Mouse (Mus musculus): ENCODE measurements around the gene Coro1c. TPM values are rescaled to one million over a fixed set of nuclear protein-coding genes. Genes with fewer than 3 reads are reported as not detected.

Gene Coro1c
- polyA plus RNA-seq, 1 experiment from 2014 or later = 165 TPM

DNA sequence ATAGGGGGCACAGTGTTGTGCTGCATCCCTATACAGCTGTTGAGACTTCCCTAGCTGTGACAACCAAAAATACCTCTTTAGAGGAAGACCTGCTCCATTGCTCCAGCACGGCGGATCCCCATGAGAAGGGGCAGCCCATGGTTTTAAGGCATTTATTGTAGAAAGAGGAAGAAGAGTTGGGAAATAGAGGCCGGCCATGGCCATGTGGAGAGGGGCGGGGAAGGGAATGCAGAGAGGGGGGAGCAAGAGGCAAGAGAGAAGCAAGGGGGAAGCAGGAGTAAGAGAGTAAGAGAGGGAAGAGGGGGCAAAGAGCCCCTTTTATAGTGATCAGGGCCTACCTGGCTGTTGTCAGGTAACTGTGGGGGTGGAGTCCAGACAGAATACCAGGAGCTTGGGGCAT, 98.4 kb downstream of the Coro1c start:
- no peak overlapping the region for H3K27ac ChIP-seq (ENCODE audit: low read depth)
- ATAC-seq (ENCODE audit: insufficient read depth) = no peak
- H3K4me3 ChIP-seq (ENCODE audit: low read depth, low read length) = no peak overlapping the region
- TF ChIP-seq CTCF (IDR thresholded peaks at IDR 0.05; ENCODE audit: low read depth) = no peak
- no peaks in the 10 kb centered on the region for H3K27me3 ChIP-seq (ENCODE audit: insufficient read depth, low read length)
- no peak overlapping the region for H3K4me2 ChIP-seq
- DNase-seq = no peak
- 90% methylated on average over 4 of the region's 4 CpGs for WGBS
- no peaks in the 10 kb centered on the region for H3K9me3 ChIP-seq (ENCODE audit: low read depth, low read length)
- H3K36me3 ChIP-seq (ENCODE audit: insufficient read depth) = no peaks in the 10 kb centered on the region
- H3K4me1 ChIP-seq (ENCODE audit: insufficient read depth) = peaks cover 7% of the 10 kb centered on the region; the same call in 1 of the 2 replicates
- no peak overlapping the region for H3K9ac ChIP-seq

DNA sequence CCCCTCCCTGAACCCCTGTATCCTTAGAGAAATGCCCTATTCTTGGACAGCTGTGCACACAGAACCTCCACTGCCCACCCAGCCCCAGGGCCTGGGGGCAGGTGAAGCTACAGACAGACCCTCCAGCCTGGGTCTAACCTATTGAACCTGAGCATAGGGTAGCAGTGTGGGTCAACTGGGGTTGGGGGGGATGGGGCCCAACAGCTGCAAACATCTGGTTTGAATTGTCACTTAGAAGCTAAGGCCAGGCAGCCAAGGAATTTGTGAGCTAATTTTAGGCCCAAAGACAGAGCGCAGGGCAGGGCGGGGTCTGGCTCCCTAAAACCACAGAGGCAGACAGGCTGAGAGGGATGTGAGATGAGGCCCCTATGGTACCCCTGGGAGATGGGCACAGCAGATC, 100.4 kb downstream of the Coro1c start:
- Histone ChIP-seq H3K4me1 (ENCODE audit: insufficient read depth) (peaks cover 7% of the 10 kb centered on the region; the same call in 1 of the 2 replicates), H3K36me3 (ENCODE audit: insufficient read depth) (no peaks in the 10 kb centered on the region), H3K27ac (ENCODE audit: low read depth) (peak overlapping the region; percentile 46), H3K9ac (no peak overlapping the region), H3K9me3 (ENCODE audit: low read depth, low read length) (no peaks in the 10 kb centered on the region), H3K27me3 (ENCODE audit: insufficient read depth, low read length) (no peaks in the 10 kb centered on the region), H3K4me3 (ENCODE audit: low read depth, low read length) (no peak overlapping the region), H3K4me2 (no peak overlapping the region)
- 37% methylated on average over 2 of the region's 2 CpGs for WGBS
- no peak for TF ChIP-seq CTCF (IDR thresholded peaks at IDR 0.05; ENCODE audit: low read depth)
- ATAC-seq (ENCODE audit: insufficient read depth) (peak; percentile 19; the same call in 1 of the 2 replicates), DNase-seq (peak; percentile 69)

DNA sequence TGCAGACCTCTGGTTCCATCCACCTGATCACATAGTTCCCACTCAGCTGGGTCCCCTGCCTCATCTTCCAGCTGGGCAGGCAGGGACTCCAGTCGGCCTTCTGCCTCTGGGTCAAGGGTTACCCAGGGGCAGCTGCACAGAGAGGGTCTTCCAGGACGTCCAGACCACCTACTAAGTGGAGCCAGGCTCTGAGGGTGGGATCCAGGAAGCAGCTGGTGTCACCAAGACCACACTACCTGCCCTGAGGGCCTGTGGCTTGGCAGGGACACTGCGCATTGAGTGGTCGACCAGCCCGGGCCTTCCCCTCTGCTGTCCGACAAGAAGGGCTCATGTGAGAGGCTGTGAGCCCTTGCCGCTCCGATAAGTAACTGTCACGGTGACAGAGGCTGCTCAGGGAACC, 100.8 kb downstream of the Coro1c start:
- no peak for TF ChIP-seq CTCF (IDR thresholded peaks at IDR 0.05; ENCODE audit: low read depth)
- peak overlapping the region; percentile 46; the same call in 1 of the 2 replicates for H3K27ac ChIP-seq (ENCODE audit: low read depth)

DNA sequence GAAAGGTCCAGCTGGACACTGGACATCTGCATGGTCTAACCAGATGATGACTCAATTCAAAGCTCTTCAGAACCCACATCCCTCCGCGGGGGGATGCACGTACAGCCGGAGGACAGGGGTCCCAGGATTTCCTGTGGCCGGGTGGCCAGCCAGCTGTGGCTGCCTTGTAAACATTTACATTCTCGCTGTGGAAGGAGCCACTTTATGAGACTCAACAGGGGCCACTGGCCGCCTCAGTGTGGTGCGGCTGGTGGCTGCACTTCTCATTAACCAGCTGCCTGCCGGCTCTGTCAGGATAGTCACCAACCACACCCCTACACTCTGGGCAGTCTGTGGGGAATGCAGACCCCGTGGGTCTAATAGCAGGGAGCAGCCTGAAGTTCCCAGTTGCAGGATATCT, 102.1 kb downstream of the Coro1c start:
- H3K9me3 ChIP-seq (ENCODE audit: low read depth, low read length) = no peaks in the 10 kb centered on the region
- ATAC-seq (ENCODE audit: insufficient read depth) (peak; percentile 56), DNase-seq (peak; percentile 67)
- no peak overlapping the region for H3K4me3 ChIP-seq (ENCODE audit: low read depth, low read length)
- no peaks in the 10 kb centered on the region for H3K27me3 ChIP-seq (ENCODE audit: insufficient read depth, low read length)
- WGBS = 6% methylated on average over 10 of the region's 10 CpGs
- peak overlapping the region; percentile 43 for H3K27ac ChIP-seq (ENCODE audit: low read depth)
- peaks cover 7% of the 10 kb centered on the region; the same call in 1 of the 2 replicates for H3K4me1 ChIP-seq (ENCODE audit: insufficient read depth)
- no peak for TF ChIP-seq CTCF (IDR thresholded peaks at IDR 0.05; ENCODE audit: low read depth)
- no peaks in the 10 kb centered on the region for H3K36me3 ChIP-seq (ENCODE audit: insufficient read depth)
- H3K4me2 ChIP-seq = no peak overlapping the region
- H3K9ac ChIP-seq = no peak overlapping the region

More for the DNA sequence above, 100.8 kb downstream of the Coro1c start:
- H3K9ac ChIP-seq = no peak overlapping the region
- no peaks in the 10 kb centered on the region for H3K27me3 ChIP-seq (ENCODE audit: insufficient read depth, low read length)
- DNase-seq (no peak), ATAC-seq (ENCODE audit: insufficient read depth) (peak; percentile 22)
- H3K4me2 ChIP-seq = no peak overlapping the region
- WGBS = 40% methylated on average over 9 of the region's 9 CpGs
- no peaks in the 10 kb centered on the region for H3K9me3 ChIP-seq (ENCODE audit: low read depth, low read length)
- peaks cover 7% of the 10 kb centered on the region; the same call in 1 of the 2 replicates for H3K4me1 ChIP-seq (ENCODE audit: insufficient read depth)
- H3K4me3 ChIP-seq (ENCODE audit: low read depth, low read length) = no peak overlapping the region
- H3K36me3 ChIP-seq (ENCODE audit: insufficient read depth) = no peaks in the 10 kb centered on the region

DNA sequence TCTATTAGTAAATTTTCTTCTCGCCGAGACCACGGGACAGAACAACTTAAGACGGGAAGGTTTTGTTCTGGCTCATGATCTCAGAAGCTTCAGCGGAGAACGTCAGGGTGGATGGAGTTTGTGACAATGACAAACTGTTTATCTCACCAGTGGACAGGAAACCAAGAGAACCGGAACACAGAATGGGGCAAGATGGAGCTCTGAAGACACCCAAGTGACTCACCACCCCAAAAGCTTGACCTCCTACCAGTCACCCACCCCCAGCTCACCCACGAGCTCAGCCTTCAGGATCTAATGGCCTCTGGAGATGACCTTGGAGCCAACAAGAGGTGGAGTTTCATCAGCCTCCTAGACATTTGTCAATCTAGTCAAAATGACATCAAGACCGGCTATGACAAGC, 103.3 kb downstream of the Coro1c start:
- Histone ChIP-seq H3K27me3 (ENCODE audit: insufficient read depth, low read length) (no peaks in the 10 kb centered on the region), H3K4me1 (ENCODE audit: insufficient read depth) (peaks cover 11% of the 10 kb centered on the region), H3K4me2 (no peak overlapping the region), H3K9me3 (ENCODE audit: low read depth, low read length) (no peaks in the 10 kb centered on the region), H3K27ac (ENCODE audit: low read depth) (no peak overlapping the region), H3K36me3 (ENCODE audit: insufficient read depth) (no peaks in the 10 kb centered on the region), H3K9ac (no peak overlapping the region), H3K4me3 (ENCODE audit: low read depth, low read length) (no peak overlapping the region)
- 79% methylated on average over 9 of the region's 9 CpGs for WGBS
- TF ChIP-seq CTCF (IDR thresholded peaks at IDR 0.05; ENCODE audit: low read depth) = no peak
- DNase-seq (no peak), ATAC-seq (ENCODE audit: insufficient read depth) (no peak)

DNA sequence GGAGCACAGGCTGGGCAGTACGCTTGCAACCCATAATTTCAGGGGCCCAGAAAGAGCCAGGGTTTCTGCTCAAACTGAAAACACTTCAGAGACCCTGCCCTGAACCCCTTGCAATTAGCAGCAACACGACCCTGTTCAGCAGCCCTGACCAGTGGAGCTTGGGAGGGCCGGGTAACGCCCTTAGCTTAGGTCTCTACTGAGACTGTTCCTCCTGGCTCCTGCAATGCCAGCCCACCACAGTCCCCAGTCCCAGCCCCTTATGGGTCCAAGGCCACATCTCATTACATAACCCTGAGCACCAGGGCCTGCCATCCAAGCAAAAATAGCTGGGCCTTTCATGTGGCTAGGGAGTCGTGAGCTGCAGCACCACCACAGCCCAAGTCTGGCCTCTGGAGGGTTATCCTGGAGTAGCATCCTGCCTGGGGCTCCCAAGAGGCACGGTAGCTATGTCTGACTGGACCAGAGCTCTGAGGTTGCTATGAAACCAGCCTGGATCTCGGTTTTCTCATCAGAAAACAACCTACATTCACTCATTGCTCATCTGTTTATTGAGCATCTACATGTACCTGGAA, 104.1 kb downstream of the Coro1c start:
- H3K27me3 ChIP-seq (ENCODE audit: insufficient read depth, low read length) = no peaks in the 10 kb centered on the region
- H3K27ac ChIP-seq (ENCODE audit: low read depth) = peak overlapping the region; percentile 2; the same call in 1 of the 2 replicates
- DNase-seq = no peak
- no peak overlapping the region for H3K9ac ChIP-seq
- H3K4me3 ChIP-seq (ENCODE audit: low read depth, low read length) = no peak overlapping the region
- 45% methylated on average over 7 of the region's 7 CpGs for WGBS
- no peaks in the 10 kb centered on the region for H3K9me3 ChIP-seq (ENCODE audit: low read depth, low read length)
- no peaks in the 10 kb centered on the region for H3K36me3 ChIP-seq (ENCODE audit: insufficient read depth)
- H3K4me1 ChIP-seq (ENCODE audit: insufficient read depth) = peaks cover 11% of the 10 kb centered on the region
- TF ChIP-seq CTCF (IDR thresholded peaks at IDR 0.05; ENCODE audit: low read depth) = peak; percentile 33; the same call in 1 of the 2 replicates
- H3K4me2 ChIP-seq = no peak overlapping the region
- ATAC-seq (ENCODE audit: insufficient read depth) = no peak

DNA sequence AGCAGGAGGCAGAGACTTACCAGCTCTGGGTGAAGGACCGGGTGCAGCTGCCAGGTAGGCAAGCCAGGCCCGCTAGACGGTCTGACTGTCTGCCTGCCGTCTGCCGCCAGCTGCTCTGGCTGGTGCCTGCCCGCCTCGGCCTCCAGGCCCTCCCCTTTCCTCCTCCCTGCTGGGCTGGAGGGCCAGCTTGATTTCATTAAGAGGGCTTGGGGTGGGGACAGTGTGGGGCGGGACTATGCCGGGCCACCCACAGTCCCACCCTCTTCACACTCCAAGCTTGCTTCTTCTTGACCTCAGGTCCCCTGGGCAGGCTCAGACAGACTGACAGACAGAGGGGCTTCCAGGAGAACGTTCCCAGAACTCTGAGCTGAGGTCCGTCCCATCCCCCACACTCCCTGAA, 108.3 kb downstream of the Coro1c start, which contains the start of gene Tmem119:
Gene Tmem119 (minus strand): TSS at position 237 of the 400 bp plus-strand sequence.
- Histone ChIP-seq H3K9ac (peak within 1 kb of the TSS; percentile 36; the same call in 1 of the 2 replicates), H3K4me1 (ENCODE audit: insufficient read depth) (peaks cover 14% of the 10 kb centered on the region)

More for the DNA sequence above, 108.3 kb downstream of the Coro1c start, which contains the start of gene Tmem119:
- H3K27me3 ChIP-seq (ENCODE audit: insufficient read depth, low read length) = no peaks in the 10 kb centered on the region
- ATAC-seq (ENCODE audit: insufficient read depth) = peak; percentile 91
- peak within 1 kb of the TSS; percentile 77; the same call in 1 of the 2 replicates for H3K27ac ChIP-seq (ENCODE audit: low read depth)
- DNase-seq = peak; percentile 87
- WGBS = under 1% methylated on average over 11 of the region's 11 CpGs
- H3K9me3 ChIP-seq (ENCODE audit: low read depth, low read length) = no peaks in the 10 kb centered on the region
- no peak for TF ChIP-seq CTCF (IDR thresholded peaks at IDR 0.05; ENCODE audit: low read depth)
- peak within 1 kb of the TSS; percentile 58 for H3K4me2 ChIP-seq
- H3K36me3 ChIP-seq (ENCODE audit: insufficient read depth) = 0 out of 2 replicates have a peak, but pooled peaks cover 2% of the 10 kb centered on the region
- peak within 1 kb of the TSS; percentile 46 for H3K4me3 ChIP-seq (ENCODE audit: low read depth, low read length)
